Mouse (Mus musculus): Measurements from ENCODE around the gene Tomm40. TPM values are rescaled to one million over a fixed set of nuclear protein-coding genes. Genes with fewer than 3 reads are reported as not detected.

The Tomm40 gene
- polyA plus RNA-seq, 1 experiment from 2014 or later = 98.0 TPM

DNA sequence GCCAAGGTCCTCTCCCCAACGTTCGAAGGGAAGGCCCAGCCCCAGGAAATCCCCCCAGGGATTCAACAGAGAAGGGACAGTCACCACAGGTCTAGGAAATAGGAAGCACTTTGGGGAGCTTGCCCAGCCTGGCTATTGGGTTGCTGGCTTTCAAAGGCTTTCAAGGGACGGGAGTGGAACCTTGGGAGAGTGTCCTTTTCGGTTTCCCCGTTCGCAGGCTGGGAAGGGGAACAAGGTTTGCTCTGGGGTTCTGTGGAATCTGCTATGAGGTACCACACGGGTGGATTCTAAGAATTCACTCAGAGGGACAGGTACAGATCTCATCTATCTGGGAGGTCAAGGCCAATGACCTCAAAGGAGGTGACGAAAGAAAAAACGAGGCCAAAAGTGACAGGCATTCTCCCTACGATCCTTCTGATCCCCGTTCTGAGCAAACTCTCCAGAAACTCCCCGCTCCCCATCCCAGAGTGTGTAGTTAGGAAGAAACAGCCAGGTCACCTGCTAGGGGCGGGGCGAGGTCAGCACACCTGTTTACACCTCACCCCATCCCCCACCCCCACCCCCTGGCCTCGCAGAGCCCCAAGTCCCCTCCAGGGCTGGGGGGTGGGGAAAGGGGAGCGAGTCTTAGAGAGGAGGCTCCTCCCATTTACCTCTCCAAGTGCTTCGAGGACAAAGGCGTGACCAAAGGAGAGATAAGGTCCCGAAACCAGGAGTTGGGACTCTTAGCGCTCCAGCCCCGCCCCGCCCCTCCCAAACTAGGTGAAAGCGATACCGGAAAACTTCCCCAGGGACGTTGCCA, 32.4 kb upstream of the Tomm40 start:
- H3K9me3 ChIP-seq (ENCODE audit: control insufficient read depth, low read length) = no peaks in the 10 kb centered on the region
- H3K4me1 ChIP-seq (replicated peaks; ENCODE audit: control insufficient read depth, insufficient read depth) = peaks cover 14% of the 10 kb centered on the region
- H3K27ac ChIP-seq (replicated peaks) = peak overlapping the region; percentile 96
- 9% methylated on average over 25 of the region's 25 CpGs for WGBS
- peak overlapping the region; percentile 93 for H3K4me3 ChIP-seq (ENCODE audit: low read depth, low read length)
- no peaks in the 10 kb centered on the region for H3K27me3 ChIP-seq (ENCODE audit: control insufficient read depth, insufficient read depth, low read length)
- TF ChIP-seq EP300 (optimal IDR thresholded peaks at IDR 0.05) (no peak), CTCF (IDR thresholded peaks at IDR 0.05; ENCODE audit: low read depth) (no peak)
- H3K9ac ChIP-seq (ENCODE audit: low read length) = peak overlapping the region; percentile 96
- H3K4me2 ChIP-seq (replicated peaks; ENCODE audit: low read depth) = peak overlapping the region; percentile 85
- H3K36me3 ChIP-seq (ENCODE audit: control insufficient read depth, insufficient read depth, low read length) = no peaks in the 10 kb centered on the region
- DNase-seq (ENCODE audit: low spot score) (peak; percentile 89), ATAC-seq (ENCODE audit: low FRiP score, low TSS enrichment) (peak; percentile 31)

DNA sequence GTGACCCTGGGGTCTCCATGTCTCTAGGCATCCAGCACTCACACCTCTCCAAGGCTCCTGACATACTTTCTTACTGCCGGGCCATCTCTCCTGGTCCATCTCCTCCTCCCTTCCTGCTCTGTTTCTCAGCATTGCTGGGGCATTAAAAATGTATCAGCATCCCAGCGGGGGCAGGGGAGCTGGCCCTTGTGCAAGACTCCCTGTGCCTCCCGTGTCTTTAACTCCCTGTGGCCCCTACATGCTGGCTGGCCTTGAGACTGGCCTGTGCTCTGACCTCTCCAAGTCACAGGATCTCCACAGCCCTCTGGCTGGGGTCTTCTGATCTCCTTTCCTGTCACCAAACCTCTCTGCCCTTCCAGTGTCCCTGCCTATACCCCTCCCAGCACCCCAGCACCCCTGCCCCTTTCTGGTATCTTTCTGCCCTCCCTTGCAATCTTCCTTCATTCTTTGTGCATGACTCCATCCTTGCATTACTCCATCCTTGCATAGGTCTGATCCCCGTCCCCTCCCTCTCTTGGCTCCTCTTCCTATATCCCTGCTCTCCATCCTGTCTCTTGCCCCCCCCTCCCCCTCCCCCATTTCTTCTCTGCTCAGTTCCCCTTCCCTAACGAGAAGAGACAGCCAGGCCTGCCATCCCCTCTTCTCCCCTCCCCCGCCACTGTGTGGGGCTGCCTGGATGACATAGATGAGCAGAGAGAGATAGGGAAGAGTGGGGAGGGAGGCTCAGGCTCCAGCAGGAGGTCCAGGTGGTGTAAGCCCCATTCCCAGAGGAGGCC, 31.4 kb upstream of the Tomm40 start:
- H3K27ac ChIP-seq (replicated peaks) = peak overlapping the region; percentile 82
- WGBS = 29% methylated on average over 5 of the region's 6 CpGs
- DNase-seq (ENCODE audit: low spot score) = no peak
- H3K36me3 ChIP-seq (ENCODE audit: control insufficient read depth, insufficient read depth, low read length) = no peaks in the 10 kb centered on the region
- H3K4me3 ChIP-seq (ENCODE audit: low read depth, low read length) = no peak overlapping the region
- peaks cover 17% of the 10 kb centered on the region for H3K4me1 ChIP-seq (replicated peaks; ENCODE audit: control insufficient read depth, insufficient read depth)
- H3K4me2 ChIP-seq (replicated peaks; ENCODE audit: low read depth) = peak overlapping the region; percentile 85
- no peaks in the 10 kb centered on the region for H3K27me3 ChIP-seq (ENCODE audit: control insufficient read depth, insufficient read depth, low read length)
- no peaks in the 10 kb centered on the region for H3K9me3 ChIP-seq (ENCODE audit: control insufficient read depth, low read length)
- no peak for ATAC-seq (ENCODE audit: low FRiP score, low TSS enrichment)
- H3K9ac ChIP-seq (ENCODE audit: low read length) = peak overlapping the region; percentile 45
- TF ChIP-seq CTCF (IDR thresholded peaks at IDR 0.05; ENCODE audit: low read depth) (no peak), EP300 (optimal IDR thresholded peaks at IDR 0.05) (no peak)

DNA sequence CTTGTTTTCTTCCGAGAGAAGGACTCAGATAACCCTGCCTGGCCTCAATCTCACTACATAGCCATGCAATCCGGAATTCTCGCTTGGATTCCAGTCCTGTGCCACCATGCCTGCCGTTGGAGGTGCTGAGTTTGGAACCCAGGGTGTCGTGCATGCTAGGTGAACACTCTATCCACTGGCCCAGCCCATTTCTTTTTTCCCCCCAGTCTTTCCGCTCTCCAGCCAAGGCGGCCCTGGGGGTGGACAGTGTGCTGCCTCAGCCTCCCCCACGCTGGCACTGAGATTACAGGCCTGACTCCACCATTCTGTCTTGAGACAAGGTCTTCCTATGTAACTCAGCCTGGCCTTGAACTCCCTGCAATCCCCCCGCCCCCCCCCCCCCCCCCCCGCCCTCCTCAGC, 30.7 kb upstream of the Tomm40 start:
- H3K4me3 ChIP-seq (ENCODE audit: low read depth, low read length) = no peak overlapping the region
- no peak overlapping the region for H3K27ac ChIP-seq (replicated peaks)
- H3K27me3 ChIP-seq (ENCODE audit: control insufficient read depth, insufficient read depth, low read length) = no peaks in the 10 kb centered on the region
- peaks cover 17% of the 10 kb centered on the region for H3K4me1 ChIP-seq (replicated peaks; ENCODE audit: control insufficient read depth, insufficient read depth)
- TF ChIP-seq CTCF (IDR thresholded peaks at IDR 0.05; ENCODE audit: low read depth) (no peak), EP300 (optimal IDR thresholded peaks at IDR 0.05) (no peak)
- DNase-seq (ENCODE audit: low spot score) (no peak), ATAC-seq (ENCODE audit: low FRiP score, low TSS enrichment) (no peak)
- no peak overlapping the region for H3K9ac ChIP-seq (ENCODE audit: low read length)
- no peaks in the 10 kb centered on the region for H3K36me3 ChIP-seq (ENCODE audit: control insufficient read depth, insufficient read depth, low read length)
- H3K4me2 ChIP-seq (replicated peaks; ENCODE audit: low read depth) = no peak overlapping the region
- no peaks in the 10 kb centered on the region for H3K9me3 ChIP-seq (ENCODE audit: control insufficient read depth, low read length)
- WGBS = 70% methylated on average over 8 of the region's 10 CpGs

DNA sequence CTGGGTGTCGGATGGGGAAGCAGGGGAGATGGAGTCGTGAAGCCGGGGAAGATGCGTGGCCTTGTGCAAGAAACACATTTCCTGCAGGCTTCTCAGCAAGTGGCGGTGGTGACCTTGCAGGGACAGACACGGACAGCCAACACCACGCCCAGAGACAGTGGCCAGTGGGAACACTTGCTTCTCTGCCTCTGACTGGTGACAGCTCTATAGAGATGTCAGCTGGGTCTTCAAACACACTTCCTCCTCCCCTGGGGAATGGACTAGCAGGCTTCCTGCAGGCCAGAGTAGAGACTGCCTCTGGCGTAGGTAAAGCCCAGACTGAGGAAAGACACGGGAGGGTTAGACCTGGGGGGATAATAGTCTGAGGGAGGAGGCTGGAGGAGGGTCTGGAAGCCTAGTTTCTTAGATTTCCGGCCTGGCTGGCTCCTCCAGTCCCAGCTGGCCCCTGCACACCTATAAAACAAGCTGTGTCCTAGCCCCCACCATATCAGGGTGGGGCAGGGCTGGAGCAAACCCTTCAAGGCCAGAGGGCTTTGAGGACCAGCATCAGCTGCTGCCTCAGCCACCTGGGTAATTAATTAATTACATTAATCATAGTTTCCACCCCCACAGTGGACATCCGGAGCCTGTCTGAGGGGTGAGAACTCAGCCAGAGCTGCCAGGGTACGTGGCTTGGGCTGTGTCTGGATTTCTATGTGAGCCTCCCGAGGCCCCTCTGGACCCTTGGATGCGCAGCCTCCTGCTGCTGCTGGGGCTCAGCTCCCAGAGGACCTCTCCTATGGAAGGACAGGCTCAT, 29.6 kb upstream of the Tomm40 start:
- no peak for DNase-seq (ENCODE audit: low spot score)
- H3K9me3 ChIP-seq (ENCODE audit: control insufficient read depth, low read length) = no peaks in the 10 kb centered on the region
- H3K9ac ChIP-seq (ENCODE audit: low read length) = peak overlapping the region; percentile 3; the same call in 1 of the 2 replicates
- H3K27me3 ChIP-seq (ENCODE audit: control insufficient read depth, insufficient read depth, low read length) = no peaks in the 10 kb centered on the region
- ATAC-seq (ENCODE audit: low FRiP score, low TSS enrichment) = no peak
- 55% methylated on average over 14 of the region's 14 CpGs for WGBS
- peaks cover 15% of the 10 kb centered on the region for H3K4me1 ChIP-seq (replicated peaks; ENCODE audit: control insufficient read depth, insufficient read depth)
- H3K4me3 ChIP-seq (ENCODE audit: low read depth, low read length) = no peak overlapping the region
- TF ChIP-seq EP300 (optimal IDR thresholded peaks at IDR 0.05) = no peak
- TF ChIP-seq CTCF (IDR thresholded peaks at IDR 0.05; ENCODE audit: low read depth) = no peak
- peak overlapping the region; percentile 27; the same call in 1 of the 2 replicates for H3K4me2 ChIP-seq (replicated peaks; ENCODE audit: low read depth)
- H3K27ac ChIP-seq (replicated peaks) = peak overlapping the region; percentile 61
- H3K36me3 ChIP-seq (ENCODE audit: control insufficient read depth, insufficient read depth, low read length) = no peaks in the 10 kb centered on the region

DNA sequence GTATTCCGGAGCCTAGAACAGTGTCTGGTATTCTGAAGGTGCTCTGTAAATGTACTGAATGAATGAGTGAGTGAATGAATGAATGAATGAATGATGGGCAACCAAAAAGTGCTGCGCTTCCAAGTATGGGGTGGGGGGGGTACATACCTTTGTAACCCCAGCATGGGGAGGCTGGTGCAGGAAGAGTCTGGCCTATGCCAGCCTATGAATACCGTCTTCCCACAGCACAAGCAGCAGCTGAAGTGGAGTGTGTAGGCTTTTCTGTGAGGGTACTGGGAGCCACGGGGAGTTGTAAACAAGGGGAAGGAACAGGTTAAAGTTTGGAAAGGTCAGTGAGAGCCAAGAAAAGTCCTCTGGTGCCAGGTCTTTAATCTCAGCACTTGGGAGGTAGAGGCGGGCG, 28.6 kb upstream of the Tomm40 start:
- H3K4me3 ChIP-seq (ENCODE audit: low read depth, low read length) = no peak overlapping the region
- 78% methylated on average over 6 of the region's 6 CpGs for WGBS
- no peaks in the 10 kb centered on the region for H3K27me3 ChIP-seq (ENCODE audit: control insufficient read depth, insufficient read depth, low read length)
- H3K4me2 ChIP-seq (replicated peaks; ENCODE audit: low read depth) = no peak overlapping the region
- no peak for DNase-seq (ENCODE audit: low spot score)
- no peaks in the 10 kb centered on the region for H3K36me3 ChIP-seq (ENCODE audit: control insufficient read depth, insufficient read depth, low read length)
- no peaks in the 10 kb centered on the region for H3K9me3 ChIP-seq (ENCODE audit: control insufficient read depth, low read length)
- H3K9ac ChIP-seq (ENCODE audit: low read length) = no peak overlapping the region
- TF ChIP-seq EP300 (optimal IDR thresholded peaks at IDR 0.05) (no peak), CTCF (IDR thresholded peaks at IDR 0.05; ENCODE audit: low read depth) (no peak)
- H3K27ac ChIP-seq (replicated peaks) = no peak overlapping the region
- H3K4me1 ChIP-seq (replicated peaks; ENCODE audit: control insufficient read depth, insufficient read depth) = peaks cover 15% of the 10 kb centered on the region
- no peak for ATAC-seq (ENCODE audit: low FRiP score, low TSS enrichment)

All from stomach, postnatal 0 days (tissue).